Mouse (Mus musculus) cerebellum, adult 18-20 months (tissue): ENCODE measurements around the gene Ppp2r2c.
A peak's percentile ranks its signal among the peaks of the same experiment; 100 is the strongest.

ENCODE experiments used
- DNase-seq, 2 experiments: peaks; one replicate each; pipeline ENCODE4 v3.0.0; 2021

Gene Ppp2r2c

GRCm38 (mm10) chr5:36870916-36871315 is 2.6 kb downstream of the Ppp2r2c start:
- DNase-seq, result peak in 1 of 2 experiments; percentile 25

DNA sequence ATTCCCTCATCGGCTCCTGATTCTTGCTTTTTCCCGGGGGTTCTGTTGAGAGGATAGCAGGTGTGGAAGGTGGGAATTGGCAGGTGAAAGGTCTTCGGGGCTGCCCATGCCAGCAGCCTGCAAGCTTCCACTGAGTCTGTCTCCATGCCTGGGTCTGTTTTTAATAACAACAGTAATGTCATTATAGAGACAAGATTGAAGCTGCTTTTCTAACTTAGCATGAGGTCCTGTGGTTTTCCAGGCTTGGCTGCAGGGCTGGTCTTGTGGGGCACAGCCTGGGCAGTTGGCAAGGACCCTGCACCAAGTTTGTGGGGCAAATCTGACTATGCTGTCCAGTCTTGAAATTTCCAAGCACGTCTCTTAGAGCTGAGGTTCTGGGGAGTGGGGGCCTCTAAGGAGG is 7.6 kb downstream of the Ppp2r2c start:
- DNase-seq, result peak; percentile 35 to 39

GRCm38 (mm10) chr5:36876777-36877396 is 8.6 kb downstream of the Ppp2r2c start:
- DNase-seq, result peak; percentile 33 to 45

DNA sequence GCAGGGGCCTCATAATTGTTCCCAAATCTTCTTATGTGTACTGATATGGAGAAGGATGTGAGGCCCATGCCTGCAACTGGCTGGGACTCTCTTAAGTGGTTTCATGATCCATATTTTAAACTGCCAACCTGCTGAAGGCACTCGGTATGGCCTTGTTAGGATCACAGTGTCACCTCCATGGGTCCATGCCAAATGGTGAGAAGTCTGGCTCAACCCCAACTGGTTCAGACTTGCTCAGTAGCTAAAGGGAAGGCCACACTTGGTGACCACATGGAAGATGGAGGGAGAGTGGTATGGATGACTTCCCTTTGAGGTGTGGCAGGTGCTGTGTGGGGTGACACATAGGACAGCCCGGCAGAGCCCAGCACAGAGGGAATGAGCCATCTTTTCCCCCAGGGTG is 9.3 kb downstream of the Ppp2r2c start:
- peak; percentile 65 to 74 for DNase-seq

DNA sequence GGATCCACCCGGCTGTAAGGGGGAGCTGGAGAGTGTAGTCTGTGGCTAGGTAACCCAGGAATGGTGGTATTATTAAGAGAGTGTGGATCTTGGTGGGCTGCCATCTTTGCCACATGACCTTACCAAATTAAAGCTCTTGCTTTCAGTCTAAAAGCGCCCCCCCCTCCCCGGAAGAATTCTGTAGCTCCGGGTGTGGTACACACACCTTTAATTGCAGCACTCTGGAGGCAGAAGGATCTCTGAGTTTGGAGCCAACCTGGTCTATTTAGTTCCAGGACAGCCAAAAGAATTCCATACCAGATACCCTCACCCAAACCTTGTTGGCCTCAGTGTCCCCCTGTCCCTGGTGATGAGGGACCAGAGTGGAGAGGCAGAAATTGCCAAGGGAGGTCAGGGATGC is 10.5 kb downstream of the Ppp2r2c start:
- DNase-seq, result no peak

DNA sequence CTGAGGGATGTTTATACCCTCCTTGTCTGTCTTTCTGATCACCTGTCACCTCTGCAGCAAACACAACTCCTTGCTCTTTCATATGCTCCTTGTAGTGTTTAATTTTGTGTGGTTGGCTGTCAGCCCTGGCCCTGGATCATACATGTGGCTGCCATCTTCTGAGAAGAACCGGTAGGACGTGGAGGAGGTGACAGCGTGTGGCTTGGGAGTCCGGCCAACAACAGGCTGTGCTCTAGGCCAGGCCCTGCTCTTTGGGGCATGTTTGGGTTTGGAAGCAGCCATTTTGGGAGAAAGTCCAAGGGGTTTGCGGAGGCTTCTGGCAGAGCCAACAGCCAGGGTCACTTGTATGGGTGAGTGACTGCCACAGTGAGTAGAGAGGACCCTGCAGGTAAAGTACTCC is 12.3 kb downstream of the Ppp2r2c start:
- peak; percentile 89 to 93 for DNase-seq

DNA sequence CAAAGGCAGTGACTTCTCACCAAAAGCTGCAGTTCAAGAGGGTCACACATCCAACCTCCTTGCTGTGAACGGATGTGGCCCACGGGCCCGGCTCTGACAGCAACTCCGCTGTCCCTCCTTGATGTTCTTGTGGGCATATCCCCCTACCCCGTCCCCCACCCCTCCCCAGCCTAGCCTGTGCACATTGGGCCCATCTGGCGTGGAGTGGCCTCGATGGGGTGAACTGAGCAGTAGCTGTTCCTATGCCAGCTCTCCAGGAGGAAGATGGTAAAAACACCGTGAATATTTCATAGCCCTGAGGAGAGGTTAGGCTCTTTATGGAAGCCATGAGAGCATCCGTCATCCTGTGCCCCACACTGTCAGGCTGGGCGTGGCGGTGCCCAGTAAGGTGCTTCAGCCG is 15.2 kb downstream of the Ppp2r2c start:
- no peak for DNase-seq

GRCm38 (mm10) chr5:36885067-36885466 is 16.8 kb downstream of the Ppp2r2c start:
- no peak for DNase-seq

GRCm38 (mm10) chr5:36885595-36885994 is 17.3 kb downstream of the Ppp2r2c start:
- no peak for DNase-seq

DNA sequence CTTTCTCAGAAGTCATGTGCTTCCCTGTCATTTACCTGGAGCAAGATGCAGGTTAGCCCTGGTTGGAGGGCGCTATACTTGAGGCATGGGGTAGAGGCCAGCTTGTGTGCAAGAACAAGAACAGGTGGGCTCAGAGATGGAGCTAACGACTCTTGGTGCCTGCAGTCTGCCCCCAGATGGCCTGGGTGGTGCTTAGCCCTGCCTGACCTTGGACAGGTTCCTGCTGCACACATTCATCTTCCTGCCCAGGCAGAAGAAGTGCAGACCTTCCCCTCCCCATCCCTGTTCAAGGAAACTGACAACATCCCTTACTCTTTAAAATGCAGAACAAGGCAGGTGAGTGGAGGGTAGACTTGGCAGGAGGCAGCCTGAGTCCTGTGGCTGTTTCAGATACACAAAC is 18.0 kb downstream of the Ppp2r2c start:
- no peak for DNase-seq

- peak in 1 of 2 experiments; percentile 60 for DNase-seq
Measured at GRCm38 (mm10) chr5:36886852-36887283, 18.6 kb downstream of the Ppp2r2c start.

DNA sequence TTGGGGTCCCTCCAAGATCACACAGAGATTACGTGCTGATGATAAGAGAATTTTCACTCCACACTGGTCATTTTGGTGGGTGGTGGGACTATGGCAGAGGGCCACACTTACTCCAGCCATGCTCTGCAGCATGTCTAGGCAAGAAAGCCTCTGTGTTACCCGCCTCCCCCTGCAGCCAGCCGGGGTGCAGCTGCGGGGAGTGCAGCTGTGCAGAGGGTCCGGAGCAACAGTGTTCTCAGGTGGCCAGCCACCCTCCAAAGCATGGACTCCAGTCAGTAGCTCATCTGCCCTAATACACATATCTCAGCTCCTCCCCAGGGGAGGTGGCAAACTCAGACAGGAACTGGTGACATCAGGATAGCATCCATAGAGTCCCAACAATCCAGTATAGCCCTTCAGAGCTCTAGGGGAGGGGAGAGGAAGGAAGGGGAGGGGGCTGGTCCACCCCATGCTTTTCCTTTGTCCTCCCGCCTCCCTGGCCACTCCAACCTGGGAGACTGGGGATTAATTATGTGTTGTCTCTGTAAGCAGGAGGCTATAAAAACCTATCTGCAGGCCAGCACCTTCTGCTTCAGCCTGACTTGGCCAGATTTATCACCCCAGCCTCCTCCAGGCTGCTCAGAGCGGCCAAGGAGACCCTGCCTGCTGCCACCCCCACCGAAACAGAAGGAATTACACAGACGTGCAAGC is 19.1 kb downstream of the Ppp2r2c start:
- DNase-seq, result peak in 1 of 2 experiments; percentile 50

- DNase-seq, result peak; percentile 83 to 90
Measured at GRCm38 (mm10) chr5:36888501-36888900, 20.2 kb downstream of the Ppp2r2c start.

DNA sequence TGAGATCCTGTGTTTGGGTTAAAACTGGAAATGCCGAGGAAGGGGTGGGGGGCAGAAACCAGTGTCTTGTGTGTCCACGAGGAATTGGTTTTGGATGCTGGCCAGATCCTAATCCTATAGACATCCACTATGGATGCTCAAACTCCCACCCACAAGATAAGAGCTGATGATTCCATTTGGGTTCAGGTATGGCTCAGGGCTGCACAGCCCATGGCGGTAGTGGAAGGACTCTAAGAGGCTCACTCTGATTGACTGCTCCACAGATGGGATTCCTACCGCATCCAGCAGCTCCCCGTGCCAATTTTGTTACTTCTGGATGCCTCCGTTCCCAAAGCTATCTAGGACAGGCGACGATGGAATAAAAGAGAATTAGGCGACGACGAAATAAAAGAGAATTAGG is 20.6 kb downstream of the Ppp2r2c start:
- peak in 1 of 2 experiments; percentile 55 for DNase-seq

- no peak for DNase-seq
Measured at GRCm38 (mm10) chr5:36889380-36889886, 21.1 kb downstream of the Ppp2r2c start.

DNA sequence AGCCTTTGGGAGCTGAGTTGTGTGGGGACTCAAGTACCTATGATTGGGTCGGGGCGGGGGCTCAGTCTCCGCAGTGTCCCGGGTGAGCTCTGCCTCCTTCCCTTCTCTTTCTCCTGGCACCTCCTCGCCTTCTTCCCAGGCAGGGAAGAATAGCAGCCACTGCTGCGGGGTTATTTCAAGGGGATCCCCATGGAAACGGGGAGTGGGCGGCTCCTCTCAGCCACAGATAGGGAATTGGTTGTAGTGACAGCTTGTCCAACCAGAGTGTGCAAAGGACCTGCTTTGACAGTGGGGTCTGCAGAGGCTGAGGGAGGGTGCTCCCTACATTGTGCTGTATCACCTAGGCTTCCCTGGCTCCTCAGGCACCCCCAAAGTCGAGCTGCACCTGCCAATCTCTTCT is 22.5 kb downstream of the Ppp2r2c start:
- no peak for DNase-seq

DNA sequence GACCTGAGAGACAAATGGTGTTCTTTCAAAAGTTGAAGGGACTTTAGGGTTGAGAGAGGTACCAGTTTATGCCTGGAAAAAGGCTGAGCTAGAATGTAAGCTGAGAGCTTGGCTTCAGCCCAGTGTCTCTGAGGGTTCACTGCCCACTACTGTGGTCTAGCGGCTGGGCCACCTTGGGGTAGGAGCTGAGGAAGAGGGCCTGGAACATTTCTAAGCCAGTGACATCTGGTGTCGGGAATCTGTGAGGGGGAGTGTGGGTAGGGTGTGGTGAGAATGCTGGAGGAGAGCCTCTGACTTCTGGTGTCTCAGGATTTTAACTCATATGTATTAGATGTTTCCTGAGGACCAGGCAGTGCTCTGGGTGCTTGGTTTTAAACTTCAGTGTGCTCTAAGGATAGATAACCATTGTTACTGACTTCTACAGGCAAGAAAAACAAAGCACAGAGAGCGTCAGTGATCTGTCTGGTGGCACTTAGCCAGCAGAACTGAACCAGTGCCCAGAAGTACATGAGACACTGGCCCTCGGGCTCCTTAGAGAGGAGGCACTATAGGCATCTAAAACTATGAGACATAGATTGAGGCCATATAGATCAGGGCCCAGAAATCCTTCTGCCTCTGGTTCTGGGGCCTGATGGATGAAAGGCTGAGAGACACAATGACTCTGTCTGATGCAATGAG is 23.6 kb downstream of the Ppp2r2c start:
- DNase-seq, result peak; percentile 72 to 78

DNA sequence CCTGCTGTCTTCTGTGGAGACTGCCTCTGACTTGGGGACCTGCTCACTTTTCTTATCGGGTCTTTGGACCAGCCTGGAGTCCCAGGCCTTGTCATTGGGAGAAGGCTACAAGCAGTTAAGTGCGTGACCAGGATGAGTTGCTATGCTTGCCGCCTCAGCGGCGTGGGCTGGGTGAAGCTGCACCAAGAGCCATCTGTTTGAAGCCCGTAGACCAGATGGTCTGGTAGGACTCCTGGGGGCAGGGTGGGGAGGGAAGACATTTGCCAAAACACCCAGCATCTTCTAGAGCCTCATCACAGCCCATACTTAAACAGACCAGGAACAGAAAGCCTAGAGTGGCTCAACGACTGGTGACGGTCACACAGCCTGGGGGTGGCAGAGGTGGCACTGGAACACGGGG is 24.9 kb downstream of the Ppp2r2c start:
- peak; percentile 84 to 87 for DNase-seq

GRCm38 (mm10) chr5:36894070-36894469 is 25.8 kb downstream of the Ppp2r2c start:
- DNase-seq, result no peak

DNA sequence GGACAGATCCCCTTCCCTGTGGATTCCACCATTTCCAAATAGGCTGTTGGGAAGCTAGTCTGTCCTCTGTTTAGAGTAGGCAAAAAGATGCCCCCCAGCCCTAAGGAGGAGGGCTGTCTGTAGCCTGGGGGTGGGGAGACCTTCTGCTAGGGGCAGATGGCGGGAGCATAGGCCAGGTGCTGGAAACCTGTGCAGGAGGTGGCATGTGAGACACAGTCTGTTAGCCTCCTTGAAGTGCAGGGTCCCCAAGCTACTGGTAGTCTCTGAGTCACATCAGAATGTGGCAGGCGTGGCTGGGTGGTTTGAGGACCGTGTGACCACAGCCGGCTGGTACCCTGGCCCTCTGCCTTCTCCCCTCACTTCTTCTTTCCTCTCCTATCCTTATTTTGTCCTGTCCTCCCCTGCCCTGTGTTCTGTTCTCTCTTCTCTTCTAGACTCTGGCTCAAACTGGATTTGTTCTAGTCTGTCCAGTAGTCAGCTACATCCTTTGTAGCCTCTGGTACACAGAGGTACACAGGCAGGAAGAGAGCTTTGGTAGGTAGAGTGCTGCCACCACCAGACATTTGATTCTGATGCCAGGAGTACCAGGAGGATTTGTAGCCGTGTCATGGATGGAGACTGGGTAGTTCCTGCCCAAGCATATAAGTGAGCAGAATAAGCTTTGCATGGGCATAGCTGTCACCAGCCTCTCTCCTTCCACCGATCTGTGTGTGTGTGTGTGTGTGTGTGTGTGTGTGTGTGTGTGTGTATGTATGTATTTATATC is 26.5 kb downstream of the Ppp2r2c start:
- peak; percentile 89 to 90 for DNase-seq

DNA sequence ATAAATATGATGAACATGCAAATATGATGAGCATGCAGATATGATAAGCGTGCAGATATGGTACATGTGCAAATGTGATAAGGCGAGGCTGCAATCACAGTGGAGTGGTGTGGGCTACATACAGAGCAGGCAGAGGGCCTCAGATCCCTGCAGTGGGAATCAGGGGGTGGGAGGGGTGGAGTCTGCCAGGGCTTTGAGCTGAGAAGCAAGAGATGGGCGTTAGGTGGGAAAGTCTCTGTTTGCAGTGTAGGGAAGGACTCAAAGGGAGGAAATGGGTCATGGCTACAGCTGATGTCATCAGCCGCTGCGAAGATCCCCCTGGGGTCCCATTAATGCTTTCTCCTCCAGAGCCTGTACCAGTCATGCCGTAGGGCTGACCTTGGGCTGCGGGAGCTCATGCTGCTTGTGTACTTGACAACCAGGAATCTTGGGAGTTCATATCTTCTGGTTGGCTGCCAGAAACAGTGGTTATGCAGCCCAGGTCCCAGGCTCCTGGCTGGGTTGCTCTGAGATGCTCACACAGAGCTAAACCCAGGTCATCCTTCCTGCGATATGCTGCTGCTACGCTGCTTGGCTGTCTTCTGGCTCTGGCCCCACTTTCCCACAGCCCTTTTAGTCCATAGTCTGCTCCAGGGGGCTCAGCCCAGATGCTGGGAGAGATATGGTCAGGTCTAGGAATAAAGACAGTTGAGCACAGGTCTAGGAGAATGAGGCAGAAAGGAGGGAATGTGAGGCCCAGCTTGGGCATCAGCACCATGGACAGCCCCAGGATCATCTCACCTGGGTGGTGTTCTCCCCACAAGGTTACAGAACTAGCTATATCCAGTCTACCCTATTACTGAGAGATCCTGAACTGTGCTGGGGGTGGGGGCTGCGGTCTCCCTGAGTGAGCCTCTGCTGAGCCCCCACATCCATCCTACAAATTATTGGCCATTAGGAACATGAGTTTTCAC is 27.6 kb downstream of the Ppp2r2c start:
- DNase-seq, result peak in 1 of 2 experiments; percentile 47

GRCm38 (mm10) chr5:36897999-36898398 is 29.7 kb downstream of the Ppp2r2c start:
- DNase-seq, result peak in 1 of 2 experiments; percentile 31
